Mouse (Mus musculus) hindbrain, embryonic 12.5 days (tissue): Measurements from ENCODE around the gene Scrn2. TPM values are rescaled to one million over a fixed set of nuclear protein-coding genes. Genes with fewer than 3 reads are reported as not detected.
A peak's percentile ranks its signal among the peaks of the same experiment; 100 is the strongest.

Source experiments
- ATAC-seq: fragments of 200-750 bp; cut with Nextera tagmentation; 2 replicates; pipeline ENCODE4 v1.8.0; 2017; ENCODE audit warnings: moderate TSS enrichment; ENCODE audit not compliant: low FRiP score
- H3K27ac ChIP-seq: fragments of 300-500 bp; sonication (generic); 2 replicates; pipeline ENCODE4 v1.5.1; 2016; ENCODE audit warnings: mild to moderate bottlenecking
- H3K27me3 ChIP-seq: fragments of 300-500 bp; sonication (generic); 2 replicates; pipeline ENCODE4 v1.6.1; 2016; ENCODE audit warnings: mild to moderate bottlenecking
- H3K36me3 ChIP-seq: fragments of 300-500 bp; sonication (generic); 2 replicates; pipeline ENCODE4 v1.6.1; 2016; ENCODE audit warnings: mild to moderate bottlenecking
- H3K4me1 ChIP-seq: fragments of 300-500 bp; sonication (generic); 2 replicates; pipeline ENCODE4 v1.6.1; 2016
- H3K4me2 ChIP-seq: fragments of 300-500 bp; sonication (generic); replicated peaks from 2 replicates; pipeline ENCODE4 v1.6.1; 2016; ENCODE audit warnings: mild to moderate bottlenecking
- H3K4me3 ChIP-seq: fragments of 300-500 bp; sonication (generic); 2 replicates; pipeline ENCODE4 v1.5.1; 2016; ENCODE audit warnings: mild to moderate bottlenecking
- H3K9ac ChIP-seq: fragments of 300-500 bp; sonication (generic); 2 replicates; pipeline ENCODE4 v1.6.1; 2016; ENCODE audit warnings: mild to moderate bottlenecking, moderate library complexity
- H3K9me3 ChIP-seq: fragments of 300-500 bp; sonication (generic); replicated peaks from 2 replicates; pipeline ENCODE4 v1.6.1; 2016; ENCODE audit warnings: mild to moderate bottlenecking
- WGBS: fragments of 180-500 bp; shearing (Covaris S2); methylation state at CpG from one replicate; pipeline ENCODE4 v1.1.7; 2016; 5-methylcytosine and 5-hydroxymethylcytosine counted together
- polyA plus RNA-seq: library from polyadenylated mRNA; unstranded; fragments of >200 nt; fragmentation: Nextera tagmentation; extraction: Ambion mirVana; gene quantifications from 2 replicates; pipeline ENCODE4 v1.2.1, GENCODE M21; 2016

Gene Scrn2
- polyA plus RNA-seq, 1 experiment from 2014 or later, result 23.9 TPM

DNA sequence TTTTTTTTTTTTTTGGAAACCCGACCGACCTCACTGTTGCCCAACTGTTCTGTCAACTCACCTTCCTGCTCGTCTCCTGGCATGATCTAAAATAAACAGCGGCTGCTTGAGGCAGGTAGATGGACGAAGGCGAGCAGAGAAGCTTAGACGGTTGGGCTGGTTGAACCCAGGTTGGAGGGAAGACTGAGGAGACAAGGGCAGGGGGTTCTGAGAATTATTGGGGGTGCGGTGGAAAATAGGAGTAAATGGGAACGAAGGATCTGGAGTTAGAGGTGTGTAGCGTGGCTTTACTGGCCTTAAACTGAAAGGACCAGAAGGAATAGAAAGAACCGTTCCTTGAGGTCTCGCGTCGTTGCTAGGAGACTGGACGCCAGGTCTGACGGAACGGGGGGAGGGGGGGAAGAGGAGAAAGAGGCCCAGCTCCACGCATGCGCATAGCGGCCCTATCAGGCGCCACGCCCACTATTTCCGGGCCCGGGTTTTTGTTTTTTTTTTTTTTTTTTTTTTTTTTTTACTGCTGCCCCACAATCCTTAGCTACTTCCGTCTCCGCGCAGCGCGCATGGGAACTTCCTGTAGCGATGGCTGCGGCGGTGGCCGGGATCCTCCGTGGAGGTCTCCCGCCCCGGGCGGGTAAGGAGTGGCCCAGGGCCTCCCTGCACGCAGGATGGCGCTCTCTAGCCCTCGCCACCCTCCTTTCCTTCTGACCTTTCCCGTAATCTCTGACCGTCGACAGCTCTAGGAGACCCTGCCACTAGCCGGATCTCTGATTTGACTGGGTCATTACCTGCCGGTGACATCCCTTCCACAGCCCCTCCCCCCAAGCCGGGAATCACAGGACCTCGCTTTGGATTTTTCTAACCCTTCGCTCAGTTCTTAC lies 11.5 kb downstream of the Scrn2 start, which contains the start of the genes Lrrc46 and Mrpl10:
Gene Lrrc46, minus strand, starts transcription at position 386 of the 878 bp plus-strand sequence.
Gene Mrpl10, plus strand, starts transcription at position 539 of the 878 bp plus-strand sequence.
- ATAC-seq, result peak; percentile 89
- H3K27me3 ChIP-seq, result no peaks in the 10 kb centered on the region
- under 1% methylated on average over 44 of the region's 48 CpGs for WGBS
- H3K4me2 ChIP-seq, result peak within 1 kb of the TSS; percentile 81
- H3K9ac ChIP-seq, result peak within 1 kb of the TSS; percentile 89
- H3K27ac ChIP-seq, result peak within 1 kb of the TSS; percentile 83
- peaks cover 15% of the 10 kb centered on the region; the same call in 1 of the 2 replicates for H3K36me3 ChIP-seq
- peaks cover 14% of the 10 kb centered on the region for H3K4me1 ChIP-seq
- no peaks in the 10 kb centered on the region for H3K9me3 ChIP-seq
- H3K4me3 ChIP-seq, result peak within 1 kb of the TSS; percentile 82

DNA sequence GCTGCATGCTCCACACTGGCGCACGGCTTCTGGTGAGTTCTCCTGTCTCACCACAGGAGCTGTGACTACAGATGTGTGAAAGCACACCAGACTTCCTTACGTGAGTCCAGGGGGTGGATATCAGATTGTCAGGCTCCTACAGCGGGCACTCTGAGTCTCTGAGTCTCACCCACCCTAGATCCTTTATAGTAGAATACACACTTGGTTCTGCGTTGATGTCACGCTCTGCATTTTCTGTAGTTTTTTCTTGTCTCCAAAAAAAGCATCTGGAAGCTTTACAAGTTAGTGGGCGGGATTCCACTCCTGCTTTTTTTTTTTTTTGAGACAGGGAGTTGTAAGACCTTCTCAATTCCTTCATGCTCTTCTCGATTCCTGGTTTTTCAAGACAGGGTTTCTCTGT lies 15.2 kb downstream of the Scrn2 start:
- peaks cover 34% of the 10 kb centered on the region for H3K36me3 ChIP-seq
- ATAC-seq, result no peak

DNA sequence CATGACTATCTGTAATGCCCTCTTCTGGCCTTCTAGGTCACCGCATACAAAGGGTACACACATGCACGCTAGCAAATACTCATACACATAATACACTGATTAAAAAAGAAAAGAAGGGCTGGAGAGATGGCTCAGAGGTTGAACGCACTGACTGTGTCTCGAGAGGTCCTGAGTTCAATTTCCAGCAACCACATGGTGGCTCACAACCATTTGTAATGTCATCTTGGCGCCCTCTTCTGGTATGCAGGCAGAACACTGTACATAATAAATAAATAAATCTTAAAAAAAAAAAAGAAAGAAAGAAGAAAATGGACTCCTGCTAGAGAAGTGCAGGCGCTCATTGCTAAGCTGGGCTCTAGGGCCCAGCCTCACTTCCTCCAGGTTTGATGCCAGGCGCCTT lies 16.1 kb downstream of the Scrn2 start:
- no peak for ATAC-seq
- WGBS, result 81% methylated on average over 7 of the region's 7 CpGs
- Histone ChIP-seq H3K27ac (no peak overlapping the region), H3K27me3 (no peaks in the 10 kb centered on the region), H3K4me1 (peaks cover 18% of the 10 kb centered on the region), H3K4me3 (no peak overlapping the region), H3K36me3 (peaks cover 34% of the 10 kb centered on the region), H3K4me2 (no peak overlapping the region), H3K9me3 (no peaks in the 10 kb centered on the region), H3K9ac (no peak overlapping the region)

More for the DNA sequence above, 15.2 kb downstream of the Scrn2 start:
- peaks cover 14% of the 10 kb centered on the region for H3K4me1 ChIP-seq
- H3K4me3 ChIP-seq, result no peak overlapping the region
- no peak overlapping the region for H3K4me2 ChIP-seq
- 95% methylated on average over 8 of the region's 8 CpGs for WGBS
- H3K27me3 ChIP-seq, result no peaks in the 10 kb centered on the region
- no peaks in the 10 kb centered on the region for H3K9me3 ChIP-seq
- H3K27ac ChIP-seq, result no peak overlapping the region
- no peak overlapping the region for H3K9ac ChIP-seq

DNA sequence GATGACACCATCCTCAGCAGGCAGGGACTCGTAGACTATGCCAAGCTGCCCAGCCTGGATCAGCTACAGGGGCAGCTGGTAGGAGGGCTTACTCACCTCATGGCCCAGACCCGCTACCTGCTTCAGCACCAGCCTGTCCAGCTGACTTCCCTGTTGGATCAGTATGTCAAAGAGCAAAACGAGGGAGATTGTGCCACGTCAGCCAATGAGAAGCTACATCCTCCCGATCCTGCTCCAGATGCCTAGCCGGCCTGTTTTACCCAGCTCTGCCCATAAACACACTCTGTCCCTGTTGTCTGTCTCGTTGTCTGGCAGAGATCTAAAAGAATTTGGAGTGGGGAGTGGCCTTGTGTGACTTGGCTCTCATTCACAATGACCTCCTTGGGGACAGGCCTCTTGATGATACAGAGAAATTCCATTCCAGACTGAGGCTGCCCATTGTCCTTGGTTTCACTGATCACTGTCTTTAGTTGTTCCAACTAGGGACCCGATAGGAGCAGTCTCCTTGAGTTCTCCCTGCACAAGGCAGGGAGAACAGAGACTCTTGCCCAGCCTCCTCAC lies 18.4 kb downstream of the Scrn2 start:
- Histone ChIP-seq H3K36me3 (peaks cover 40% of the 10 kb centered on the region), H3K4me1 (peaks cover 23% of the 10 kb centered on the region), H3K9me3 (no peaks in the 10 kb centered on the region), H3K9ac (no peak overlapping the region), H3K27ac (no peak overlapping the region), H3K27me3 (no peaks in the 10 kb centered on the region), H3K4me2 (no peak overlapping the region), H3K4me3 (no peak overlapping the region)
- ATAC-seq, result no peak
- WGBS, result 81% methylated on average over 8 of the region's 8 CpGs

DNA sequence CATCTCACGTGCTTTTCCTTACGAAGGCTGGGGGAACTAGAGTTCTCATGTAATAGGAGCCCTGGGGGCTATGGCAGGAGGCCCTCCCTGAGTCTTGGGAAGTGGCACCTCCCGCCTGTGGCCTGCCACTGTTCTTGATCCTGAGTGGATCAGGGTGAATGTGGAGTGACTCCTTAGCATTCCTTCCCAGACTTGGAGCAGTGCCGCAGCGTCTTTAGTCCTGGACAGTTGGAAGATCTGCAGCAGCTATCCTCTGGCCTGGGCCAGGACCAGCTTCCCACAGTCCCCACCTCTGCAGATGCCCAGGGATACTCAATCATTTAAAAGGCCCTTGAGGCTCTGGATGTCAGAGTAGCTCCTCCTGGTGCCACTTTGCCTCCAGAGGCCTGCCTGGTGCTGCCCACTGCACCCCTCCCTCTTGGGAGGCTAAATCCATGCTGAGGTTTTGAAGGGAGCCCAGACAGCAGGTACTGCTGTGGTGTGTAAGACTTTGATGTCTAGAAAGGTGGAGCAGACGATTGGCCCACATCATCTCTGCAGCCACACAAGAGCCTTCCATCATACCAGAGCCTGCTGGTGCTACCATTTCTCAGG lies 19.9 kb downstream of the Scrn2 start:
- Histone ChIP-seq H3K4me1 (peaks cover 23% of the 10 kb centered on the region), H3K4me2 (no peak overlapping the region), H3K27ac (no peak overlapping the region), H3K4me3 (no peak overlapping the region), H3K27me3 (no peaks in the 10 kb centered on the region), H3K36me3 (peaks cover 47% of the 10 kb centered on the region), H3K9ac (no peak overlapping the region), H3K9me3 (no peaks in the 10 kb centered on the region)
- 76% methylated on average over 6 of the region's 6 CpGs for WGBS
- no peak for ATAC-seq

DNA sequence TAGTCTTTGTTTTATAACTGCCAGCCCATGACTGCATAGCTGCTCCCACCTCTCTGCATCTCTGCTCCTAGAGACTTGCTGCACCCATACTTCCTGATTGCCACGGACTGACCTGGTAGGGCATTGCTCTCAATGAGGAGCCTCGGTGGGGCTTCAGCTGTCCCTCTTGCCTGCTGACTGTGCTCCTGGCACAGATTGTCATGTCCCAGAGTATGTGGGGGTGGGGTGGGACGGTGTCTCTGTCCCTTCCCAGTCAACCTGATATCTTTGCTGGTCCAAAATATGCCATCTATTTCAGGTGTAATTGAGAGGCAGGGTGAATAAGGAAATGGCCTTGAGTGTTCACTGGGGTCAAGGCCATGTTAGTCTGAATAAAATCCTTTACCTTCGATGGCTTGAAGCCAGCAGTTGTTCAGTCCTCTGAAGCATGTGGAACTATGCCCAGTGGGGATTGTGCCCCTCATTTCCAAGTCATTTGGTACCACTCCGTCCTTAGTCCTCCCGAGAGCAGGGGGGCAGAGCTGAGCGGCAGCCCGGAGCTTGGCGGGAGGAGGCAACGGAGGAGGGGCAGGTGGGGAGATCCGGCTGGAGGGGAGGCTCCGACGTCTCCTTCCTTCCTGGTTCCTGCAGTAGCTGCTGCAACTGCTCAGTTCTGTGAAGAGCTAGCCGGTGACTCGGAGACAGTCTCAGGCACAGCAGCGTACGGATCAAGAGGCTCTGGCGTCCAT lies 20.6 kb downstream of the Scrn2 start, which contains the start of gene Osbpl7:
Gene Osbpl7, plus strand, starts transcription at position 413 of the 728 bp plus-strand sequence.
- peaks cover 47% of the 10 kb centered on the region for H3K36me3 ChIP-seq
- peaks cover 23% of the 10 kb centered on the region for H3K4me1 ChIP-seq
- peak within 1 kb of the TSS; percentile 65 for H3K4me3 ChIP-seq
- no peaks in the 10 kb centered on the region for H3K27me3 ChIP-seq
- H3K9me3 ChIP-seq, result no peaks in the 10 kb centered on the region
- H3K9ac ChIP-seq, result peak within 1 kb of the TSS; percentile 82
- 7% methylated on average over 18 of the region's 18 CpGs for WGBS
- H3K27ac ChIP-seq, result peak within 1 kb of the TSS; percentile 45
- peak; percentile 77 for ATAC-seq
- peak within 1 kb of the TSS; percentile 96 for H3K4me2 ChIP-seq

DNA sequence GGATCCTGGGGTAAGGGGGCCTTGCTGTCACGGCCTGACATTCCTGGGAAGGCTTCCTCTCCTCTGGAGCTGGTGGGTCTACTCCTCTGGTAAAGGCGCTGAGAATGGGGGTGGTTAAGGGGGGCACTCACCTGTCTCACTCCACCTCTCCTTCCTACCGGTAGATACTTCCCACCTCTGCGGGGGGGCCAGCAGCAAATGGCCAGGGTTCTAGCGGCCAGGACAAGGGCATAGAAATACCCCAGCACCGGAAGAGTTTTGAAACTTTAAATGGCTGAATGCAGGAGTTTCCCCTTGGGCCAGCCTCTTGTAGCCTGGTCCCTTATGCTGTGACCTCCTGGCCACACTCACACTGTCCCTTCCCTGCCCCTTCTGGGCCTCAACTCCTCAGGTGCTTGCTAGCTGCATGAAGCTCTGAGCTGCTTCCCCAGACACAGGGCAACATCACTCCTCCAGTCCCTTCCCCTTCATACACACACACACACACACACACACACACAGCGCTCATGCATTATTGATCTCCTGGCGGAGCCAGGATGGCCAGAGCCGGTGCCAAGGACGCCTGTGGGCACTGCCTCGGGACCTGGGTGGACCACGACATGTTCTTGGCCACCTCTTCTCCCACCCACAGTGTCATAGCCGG lies 21.3 kb downstream of the Scrn2 start:
- Histone ChIP-seq H3K27ac (peak overlapping the region; percentile 45), H3K36me3 (peaks cover 51% of the 10 kb centered on the region), H3K9ac (peak overlapping the region; percentile 82), H3K27me3 (no peaks in the 10 kb centered on the region), H3K4me2 (peak overlapping the region; percentile 96), H3K4me1 (peaks cover 23% of the 10 kb centered on the region), H3K9me3 (no peaks in the 10 kb centered on the region), H3K4me3 (peak overlapping the region; percentile 65)
- WGBS, result 26% methylated on average over 13 of the region's 13 CpGs
- ATAC-seq, result peak; percentile 62

DNA sequence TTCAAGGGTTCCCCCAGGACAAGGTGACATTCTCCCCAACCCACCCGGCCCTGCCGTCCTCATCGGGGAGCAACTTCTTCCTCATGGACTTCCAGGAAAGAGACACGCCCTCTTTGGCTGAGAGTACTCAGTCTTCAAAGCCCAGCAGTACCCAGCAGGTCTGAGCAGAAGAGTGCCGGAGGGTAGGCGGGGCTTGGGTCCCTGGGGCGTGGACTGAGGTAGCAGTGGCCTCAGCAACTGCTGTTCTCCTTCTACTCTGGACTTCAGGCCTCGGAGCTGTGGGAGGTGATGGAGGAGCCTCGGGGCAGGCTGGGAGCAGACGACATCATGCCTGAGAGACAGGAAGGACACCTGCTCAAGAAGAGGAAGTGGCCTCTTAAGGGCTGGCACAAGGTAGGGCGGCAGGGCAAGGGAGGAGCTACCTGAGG lies 22.5 kb downstream of the Scrn2 start:
- 0 out of 2 replicates have a peak overlapping the region, but pooled peaks have one; percentile 82 for H3K9ac ChIP-seq
- no peaks in the 10 kb centered on the region for H3K27me3 ChIP-seq
- WGBS, result 30% methylated on average over 11 of the region's 11 CpGs
- no peak for ATAC-seq
- no peak overlapping the region for H3K27ac ChIP-seq
- H3K4me2 ChIP-seq, result peak overlapping the region; percentile 96
- H3K9me3 ChIP-seq, result no peaks in the 10 kb centered on the region
- H3K4me3 ChIP-seq, result no peak overlapping the region
- H3K36me3 ChIP-seq, result peaks cover 57% of the 10 kb centered on the region
- H3K4me1 ChIP-seq, result peaks cover 23% of the 10 kb centered on the region

DNA sequence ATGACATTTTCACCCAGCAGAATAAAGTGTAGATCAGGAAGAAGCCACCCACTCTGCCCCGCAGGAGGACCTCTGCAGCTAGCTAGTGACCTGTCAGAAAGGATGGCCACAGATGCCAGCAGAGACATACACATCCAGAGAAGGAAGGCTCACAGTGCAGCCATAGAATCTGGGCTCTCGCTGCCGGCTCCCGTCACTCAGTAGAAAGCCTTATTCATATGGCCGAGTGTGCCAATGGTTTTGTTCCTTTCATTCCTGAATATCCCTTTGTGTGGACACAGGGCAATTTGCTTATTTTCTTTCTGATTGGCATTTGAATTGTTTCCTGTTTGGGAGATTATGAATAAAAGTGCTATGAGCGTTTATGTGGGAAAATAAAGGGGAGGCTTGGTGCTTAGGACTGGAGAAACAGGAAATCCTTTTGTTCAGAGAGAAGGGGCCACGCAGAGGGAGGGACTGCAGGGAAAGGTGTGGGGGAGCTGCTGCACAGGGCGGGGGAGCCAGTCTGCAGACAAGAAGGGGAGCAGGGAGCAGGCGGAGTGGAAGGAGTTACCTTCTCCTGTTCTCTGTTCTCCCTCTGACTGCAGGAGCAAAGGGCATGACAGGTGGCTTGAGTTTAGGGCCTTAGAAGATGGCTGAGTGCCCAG lies 33.7 kb downstream of the Scrn2 start:
- 37% methylated on average over 9 of the region's 9 CpGs for WGBS
- Histone ChIP-seq H3K4me2 (no peak overlapping the region), H3K4me1 (peaks cover 6% of the 10 kb centered on the region), H3K36me3 (peaks cover 62% of the 10 kb centered on the region), H3K4me3 (no peak overlapping the region), H3K9me3 (no peaks in the 10 kb centered on the region), H3K27ac (peak overlapping the region; percentile 64), H3K27me3 (no peaks in the 10 kb centered on the region), H3K9ac (no peak overlapping the region)
- no peak; the same call in 1 of the 2 replicates for ATAC-seq

DNA sequence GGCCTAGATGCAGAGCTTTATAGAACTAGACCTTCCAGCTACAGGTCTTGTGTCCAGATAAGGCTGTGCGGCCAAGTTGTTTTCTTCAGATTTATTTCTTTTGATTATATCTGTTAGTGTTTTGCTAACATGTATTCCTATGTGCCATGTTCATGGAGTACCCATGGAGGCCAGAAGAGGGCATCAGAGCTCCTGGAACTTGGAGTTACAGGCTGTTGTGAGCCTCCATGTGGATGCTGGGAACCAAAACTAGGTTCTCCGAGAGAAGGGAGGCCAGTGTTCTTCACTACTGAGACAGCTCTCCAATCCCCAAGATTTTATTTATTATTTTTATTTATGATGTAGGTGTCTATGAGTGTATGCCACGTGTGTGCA lies 34.2 kb downstream of the Scrn2 start:
- peaks cover 61% of the 10 kb centered on the region for H3K36me3 ChIP-seq
- no peak overlapping the region for H3K4me2 ChIP-seq
- no peak for ATAC-seq
- no peak overlapping the region for H3K4me3 ChIP-seq
- 92% methylated on average over 3 of the region's 3 CpGs for WGBS
- H3K9ac ChIP-seq, result no peak overlapping the region
- H3K27me3 ChIP-seq, result no peaks in the 10 kb centered on the region
- no peaks in the 10 kb centered on the region for H3K9me3 ChIP-seq
- H3K27ac ChIP-seq, result peak overlapping the region; percentile 64
- H3K4me1 ChIP-seq, result peaks cover 6% of the 10 kb centered on the region
